Mouse (Mus musculus): Measurements from ENCODE around the gene Prkg1. TPM values are rescaled to one million over a fixed set of nuclear protein-coding genes. Genes with fewer than 3 reads are reported as not detected.
"Not testable (repeated sequence)": the region's sequence is repeated elsewhere in the genome, so short reads cannot be mapped to it uniquely, and the experiment has no call there.

The Prkg1 gene
- total RNA-seq, 1 experiment: 1.5 TPM

- in situ Hi-C loops (cut with MboI; ENCODE audit: low sequenced_read_pairs in 2 of 2, unreplicated experiment in 2 of 2): no loop called here
- no peaks in the 10 kb centered on the region for H3K4me1 ChIP-seq (ENCODE audit: control insufficient read depth in 2 of 2, insufficient read depth in 2 of 2, low read length in 2 of 2, poor library complexity in 1 of 2)
- H3K9me3 ChIP-seq (ENCODE audit: control insufficient read depth, insufficient read depth, low read depth, low read length): no peaks in the 10 kb centered on the region
- no peak overlapping the region for H3K9ac ChIP-seq (ENCODE audit: insufficient read depth, low read depth, low read length, poor library complexity, severe bottlenecking)
- TF ChIP-seq MAFK (IDR thresholded peaks at IDR 0.05; ENCODE audit: insufficient read depth, low read depth, low read length) (no peak), ZC3H11A (IDR thresholded peaks at IDR 0.05; ENCODE audit: borderline replicate concordance, low read depth, low read length) (no peak), CHD2 (IDR thresholded peaks at IDR 0.05; ENCODE audit: low read depth, low read length) (no peak), ZNF384 (IDR thresholded peaks at IDR 0.05; ENCODE audit: low read depth, low read length) (no peak), HCFC1 (IDR thresholded peaks at IDR 0.05; ENCODE audit: borderline replicate concordance, insufficient read depth, low read length) (no peak)
- H3K4me3 ChIP-seq (ENCODE audit: insufficient read depth in 1 of 2, low read depth in 1 of 2, low read length in 2 of 2, poor library complexity in 1 of 2, severe bottlenecking in 1 of 2): no peak overlapping the region
- no peak for DNase-seq (ENCODE audit: low read depth, low spot score)
- no peak overlapping the region for H3K27ac ChIP-seq (ENCODE audit: insufficient read depth, low read depth, low read length, poor library complexity, severe bottlenecking)
- no peaks in the 10 kb centered on the region for H3K36me3 ChIP-seq (ENCODE audit: control insufficient read depth, insufficient read depth, low read length, poor library complexity, severe bottlenecking)
These were observed 536.4 kb downstream of the Prkg1 start for GRCm38 (mm10) chr19:31228385-31228784.

GRCm38 (mm10) chr19:31223457-31223856 lies 541.4 kb downstream of the Prkg1 start:
- no peak for DNase-seq (ENCODE audit: low read depth, low spot score)
- Histone ChIP-seq H3K27ac (ENCODE audit: insufficient read depth, low read depth, low read length, poor library complexity, severe bottlenecking) (no peak overlapping the region), H3K9ac (ENCODE audit: insufficient read depth, low read depth, low read length, poor library complexity, severe bottlenecking) (no peak overlapping the region), H3K36me3 (ENCODE audit: control insufficient read depth, insufficient read depth, low read length, poor library complexity, severe bottlenecking) (no peaks in the 10 kb centered on the region), H3K9me3 (ENCODE audit: control insufficient read depth, insufficient read depth, low read depth, low read length) (no peaks in the 10 kb centered on the region), H3K4me3 (ENCODE audit: insufficient read depth in 1 of 2, low read depth in 1 of 2, low read length in 2 of 2, poor library complexity in 1 of 2, severe bottlenecking in 1 of 2) (no peak overlapping the region), H3K4me1 (ENCODE audit: control insufficient read depth in 2 of 2, insufficient read depth in 2 of 2, low read length in 2 of 2, poor library complexity in 1 of 2) (no peaks in the 10 kb centered on the region)
- TF ChIP-seq HCFC1 (IDR thresholded peaks at IDR 0.05; ENCODE audit: borderline replicate concordance, insufficient read depth, low read length): no peak
- TF ChIP-seq CHD2 (IDR thresholded peaks at IDR 0.05; ENCODE audit: low read depth, low read length): no peak
- no peak for TF ChIP-seq ZNF384 (IDR thresholded peaks at IDR 0.05; ENCODE audit: low read depth, low read length)
- TF ChIP-seq ZC3H11A (IDR thresholded peaks at IDR 0.05; ENCODE audit: borderline replicate concordance, low read depth, low read length): no peak
- no peak for TF ChIP-seq MAFK (IDR thresholded peaks at IDR 0.05; ENCODE audit: insufficient read depth, low read depth, low read length)
- in situ Hi-C loops (cut with MboI; ENCODE audit: low sequenced_read_pairs in 2 of 2, unreplicated experiment in 2 of 2): no loop called here

GRCm38 (mm10) chr19:31219261-31219660 lies 545.6 kb downstream of the Prkg1 start:
- H3K4me3 ChIP-seq (ENCODE audit: insufficient read depth in 1 of 2, low read depth in 1 of 2, low read length in 2 of 2, poor library complexity in 1 of 2, severe bottlenecking in 1 of 2); H3K27ac ChIP-seq (ENCODE audit: insufficient read depth, low read depth, low read length, poor library complexity, severe bottlenecking); H3K9me3 ChIP-seq (ENCODE audit: control insufficient read depth, insufficient read depth, low read depth, low read length); H3K36me3 ChIP-seq (ENCODE audit: control insufficient read depth, insufficient read depth, low read length, poor library complexity, severe bottlenecking); H3K9ac ChIP-seq (ENCODE audit: insufficient read depth, low read depth, low read length, poor library complexity, severe bottlenecking); in situ Hi-C loops (cut with MboI; ENCODE audit: low sequenced_read_pairs in 2 of 2, unreplicated experiment in 2 of 2); DNase-seq (ENCODE audit: low read depth, low spot score); H3K4me1 ChIP-seq (ENCODE audit: control insufficient read depth in 2 of 2, insufficient read depth in 2 of 2, low read length in 2 of 2, poor library complexity in 1 of 2): not testable (repeated sequence)

GRCm38 (mm10) chr19:31210850-31211249 lies 554.0 kb downstream of the Prkg1 start:
- no peak for DNase-seq (ENCODE audit: low read depth, low spot score)
- Histone ChIP-seq H3K27ac (ENCODE audit: insufficient read depth, low read depth, low read length, poor library complexity, severe bottlenecking) (no peak overlapping the region), H3K9me3 (ENCODE audit: control insufficient read depth, insufficient read depth, low read depth, low read length) (no peaks in the 10 kb centered on the region), H3K36me3 (ENCODE audit: control insufficient read depth, insufficient read depth, low read length, poor library complexity, severe bottlenecking) (no peaks in the 10 kb centered on the region), H3K9ac (ENCODE audit: insufficient read depth, low read depth, low read length, poor library complexity, severe bottlenecking) (no peak overlapping the region), H3K4me1 (ENCODE audit: control insufficient read depth in 2 of 2, insufficient read depth in 2 of 2, low read length in 2 of 2, poor library complexity in 1 of 2) (no peaks in the 10 kb centered on the region), H3K4me3 (ENCODE audit: insufficient read depth in 1 of 2, low read depth in 1 of 2, low read length in 2 of 2, poor library complexity in 1 of 2, severe bottlenecking in 1 of 2) (no peak overlapping the region)
- in situ Hi-C loops (cut with MboI; ENCODE audit: low sequenced_read_pairs in 2 of 2, unreplicated experiment in 2 of 2): no loop called here
- TF ChIP-seq ZNF384 (IDR thresholded peaks at IDR 0.05; ENCODE audit: low read depth, low read length) (no peak), ZC3H11A (IDR thresholded peaks at IDR 0.05; ENCODE audit: borderline replicate concordance, low read depth, low read length) (no peak), CHD2 (IDR thresholded peaks at IDR 0.05; ENCODE audit: low read depth, low read length) (no peak), MAFK (IDR thresholded peaks at IDR 0.05; ENCODE audit: insufficient read depth, low read depth, low read length) (no peak)

- in situ Hi-C loops (cut with MboI; ENCODE audit: low sequenced_read_pairs in 2 of 2, unreplicated experiment in 2 of 2): no loop called here
- Histone ChIP-seq H3K27ac (ENCODE audit: insufficient read depth, low read depth, low read length, poor library complexity, severe bottlenecking) (no peak overlapping the region), H3K4me1 (ENCODE audit: control insufficient read depth in 2 of 2, insufficient read depth in 2 of 2, low read length in 2 of 2, poor library complexity in 1 of 2) (no peaks in the 10 kb centered on the region), H3K9ac (ENCODE audit: insufficient read depth, low read depth, low read length, poor library complexity, severe bottlenecking) (no peak overlapping the region), H3K36me3 (ENCODE audit: control insufficient read depth, insufficient read depth, low read length, poor library complexity, severe bottlenecking) (no peaks in the 10 kb centered on the region), H3K9me3 (ENCODE audit: control insufficient read depth, insufficient read depth, low read depth, low read length) (no peaks in the 10 kb centered on the region), H3K4me3 (ENCODE audit: insufficient read depth in 1 of 2, low read depth in 1 of 2, low read length in 2 of 2, poor library complexity in 1 of 2, severe bottlenecking in 1 of 2) (no peak overlapping the region)
- TF ChIP-seq ZC3H11A (IDR thresholded peaks at IDR 0.05; ENCODE audit: borderline replicate concordance, low read depth, low read length) (no peak), MAFK (IDR thresholded peaks at IDR 0.05; ENCODE audit: insufficient read depth, low read depth, low read length) (no peak), HCFC1 (IDR thresholded peaks at IDR 0.05; ENCODE audit: borderline replicate concordance, insufficient read depth, low read length) (no peak), ZNF384 (IDR thresholded peaks at IDR 0.05; ENCODE audit: low read depth, low read length) (no peak), CHD2 (IDR thresholded peaks at IDR 0.05; ENCODE audit: low read depth, low read length) (no peak)
- DNase-seq (ENCODE audit: low read depth, low spot score): no peak
These were observed 554.4 kb downstream of the Prkg1 start for GRCm38 (mm10) chr19:31210449-31210848.

All from ES-E14 (cell line).